Mouse (Mus musculus): Measurements from ENCODE around the gene Mnat1. TPM values are rescaled to one million over a fixed set of nuclear protein-coding genes. Genes with fewer than 3 reads are reported as not detected.
A peak's percentile ranks its signal among the peaks of the same experiment; 100 is the strongest.

Mnat1 gene
- total and polyA plus RNA-seq, 3 experiments: 39.4 to 69.0 (median 64.2) TPM

GRCm38 (mm10) chr12:73209117-73209516 is 85.6 kb downstream of the Mnat1 start:
- no peak overlapping the region for H3K4me2 ChIP-seq (ENCODE audit: insufficient read depth, low read depth, poor library complexity, severe bottlenecking)
- H3K4me1 ChIP-seq (ENCODE audit: control insufficient read depth in 1 of 2, insufficient read depth in 2 of 2): peaks cover 0 to 73% of the 10 kb centered on the region in 2 experiments; a peak in 2 of 4 replicates
- H3K4me3 ChIP-seq (replicated peaks in 1 of 3; ENCODE audit: low read depth in 2 of 3, low read length in 2 of 3, poor library complexity in 1 of 3): no peak overlapping the region
- dilution Hi-C loops (cut with MboI; ENCODE audit: extremely low pct_ligation_motif_present, extremely low pct_unique_long_range_greater_than_20kb, low sequenced_read_pairs): no loop called here
- H3K27ac ChIP-seq (ENCODE audit: insufficient read depth, low read depth): peak overlapping the region; percentile 72
- no peaks in the 10 kb centered on the region for H3K9me3 ChIP-seq (replicated peaks; ENCODE audit: low read length)
- no peaks in the 10 kb centered on the region; the same call in 1 of the 2 replicates for H3K79me2 ChIP-seq (replicated peaks; ENCODE audit: control insufficient read depth, extremely low read depth, insufficient read depth, poor library complexity, severe bottlenecking)
- TF ChIP-seq BHLHE40 (IDR thresholded peaks at IDR 0.05; ENCODE audit: low read depth, low read length): no peak
- TF ChIP-seq ZNF384 (IDR thresholded peaks at IDR 0.05; ENCODE audit: low read depth, low read length): no peak
- in situ Hi-C loops (cut with MboI; ENCODE audit: low pct_ligation_motif_present, low pct_unique_long_range_greater_than_20kb, low sequenced_read_pairs): no loop called here
- DNase-seq (ENCODE audit: extremely low read depth): no peak
- no peaks in the 10 kb centered on the region for H3K27me3 ChIP-seq (replicated peaks)
- no peak overlapping the region for H3K9ac ChIP-seq (ENCODE audit: insufficient read depth, low read depth)
- no peaks in the 10 kb centered on the region for H3K36me3 ChIP-seq (replicated peaks in 1 of 2; ENCODE audit: control insufficient read depth in 1 of 2, insufficient read depth in 1 of 2, low read length in 1 of 2)

DNA sequence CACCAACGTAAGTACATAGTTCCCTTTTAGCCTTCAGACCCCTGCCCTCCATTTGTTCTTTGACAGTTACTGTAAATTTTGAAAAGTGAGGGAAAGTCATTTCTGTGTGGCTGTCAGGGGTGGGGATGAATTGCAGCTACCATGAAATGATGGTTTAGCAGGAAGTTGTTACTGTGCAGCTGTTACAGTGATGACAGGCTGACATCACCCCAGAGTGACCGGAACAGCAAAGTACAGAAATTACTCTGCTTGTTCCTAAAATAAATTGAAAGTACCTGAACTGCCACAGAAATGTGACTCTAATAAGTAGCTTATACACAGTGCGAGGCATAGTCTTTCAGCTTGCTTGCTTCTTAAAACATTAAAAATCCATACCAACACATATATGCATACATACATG is 86.9 kb downstream of the Mnat1 start:
- H3K4me2 ChIP-seq (ENCODE audit: insufficient read depth, low read depth, poor library complexity, severe bottlenecking): peak overlapping the region; percentile 78
- in situ Hi-C loops (cut with MboI; ENCODE audit: low pct_ligation_motif_present, low pct_unique_long_range_greater_than_20kb, low sequenced_read_pairs): no loop called here
- H3K4me3 ChIP-seq (replicated peaks in 1 of 3; ENCODE audit: low read depth in 2 of 3, low read length in 2 of 3, poor library complexity in 1 of 3): no peak overlapping the region
- no peaks in the 10 kb centered on the region for H3K9me3 ChIP-seq (replicated peaks; ENCODE audit: low read length)
- dilution Hi-C loops (cut with MboI; ENCODE audit: extremely low pct_ligation_motif_present, extremely low pct_unique_long_range_greater_than_20kb, low sequenced_read_pairs): no loop called here
- H3K79me2 ChIP-seq (replicated peaks; ENCODE audit: control insufficient read depth, extremely low read depth, insufficient read depth, poor library complexity, severe bottlenecking): no peaks in the 10 kb centered on the region; the same call in 1 of the 2 replicates
- peaks cover 3% of the 10 kb centered on the region in 2 experiments for H3K36me3 ChIP-seq (replicated peaks in 1 of 2; ENCODE audit: control insufficient read depth in 1 of 2, insufficient read depth in 1 of 2, low read length in 1 of 2)
- peaks cover 0 to 67% of the 10 kb centered on the region in 2 experiments; a peak in 2 of 4 replicates for H3K4me1 ChIP-seq (ENCODE audit: control insufficient read depth in 1 of 2, insufficient read depth in 2 of 2)
- peak; percentile 85 for DNase-seq (ENCODE audit: extremely low read depth)
- peak overlapping the region; percentile 78 for H3K27ac ChIP-seq (ENCODE audit: insufficient read depth, low read depth)
- no peak overlapping the region for H3K9ac ChIP-seq (ENCODE audit: insufficient read depth, low read depth)
- no peaks in the 10 kb centered on the region for H3K27me3 ChIP-seq (replicated peaks)
- no peak for TF ChIP-seq CTCF (conservative IDR thresholded peaks at IDR 0.05 in 1 of 2, IDR thresholded peaks at IDR 0.05 in 1 of 2; ENCODE audit: low read depth in 2 of 2, low read length in 2 of 2)
- peak; percentile 96 for TF ChIP-seq BHLHE40 (IDR thresholded peaks at IDR 0.05; ENCODE audit: low read depth, low read length)
- TF ChIP-seq SIN3A (IDR thresholded peaks at IDR 0.05; ENCODE audit: low read length): peak; percentile 97
- TF ChIP-seq NRF1 (IDR thresholded peaks at IDR 0.05; ENCODE audit: low read depth, low read length): no peak
- peak; percentile 95 for TF ChIP-seq TCF12 (IDR thresholded peaks at IDR 0.05; ENCODE audit: low read depth, low read length)
- no peak for TF ChIP-seq GABPA (IDR thresholded peaks at IDR 0.05; ENCODE audit: insufficient replicate concordance, low read depth, low read length)
- 0 out of 2 replicates have a peak, but pooled peaks have one; percentile 67 for TF ChIP-seq MAZ (IDR thresholded peaks at IDR 0.05; ENCODE audit: low read depth, low read length)
- 0 out of 2 replicates have a peak, but pooled peaks have one; percentile 13 for TF ChIP-seq SMC3 (IDR thresholded peaks at IDR 0.05; ENCODE audit: low read depth, low read length)
- no peak for TF ChIP-seq PAX5 (IDR thresholded peaks at IDR 0.05; ENCODE audit: low read length)
- no peak for TF ChIP-seq E2F4 (IDR thresholded peaks at IDR 0.05; ENCODE audit: insufficient replicate concordance, low read depth, low read length)
- TF ChIP-seq TBP (conservative IDR thresholded peaks at IDR 0.05; ENCODE audit: low read depth, low read length): peak; percentile 42
- TF ChIP-seq USF2 (conservative IDR thresholded peaks at IDR 0.05; ENCODE audit: low read depth, low read length): no peak
- no peak for TF ChIP-seq ZNF384 (IDR thresholded peaks at IDR 0.05; ENCODE audit: low read depth, low read length)
- no peak for TF ChIP-seq ZMIZ1 (IDR thresholded peaks at IDR 0.05; ENCODE audit: low read depth, low read length)
- no peak for TF ChIP-seq MAX (IDR thresholded peaks at IDR 0.05; ENCODE audit: low read length)
- no peak; the same call in 1 of the 2 replicates for TF ChIP-seq RAD21 (IDR thresholded peaks at IDR 0.05; ENCODE audit: low read depth, low read length)
- peak; percentile 100 for TF ChIP-seq MEF2A (IDR thresholded peaks at IDR 0.05; ENCODE audit: borderline replicate concordance, low read depth, low read length)
- no peak for TF ChIP-seq NELFE (IDR thresholded peaks at IDR 0.05; ENCODE audit: low read depth, low read length)
- no peak for TF ChIP-seq KAT2A (IDR thresholded peaks at IDR 0.05; ENCODE audit: insufficient replicate concordance, low read length)
- peak; percentile 98 for TF ChIP-seq EP300 (IDR thresholded peaks at IDR 0.05; ENCODE audit: low read length)
- TF ChIP-seq JUN (IDR thresholded peaks at IDR 0.05; ENCODE audit: insufficient read depth, low read depth, low read length): peak; percentile 99
- TF ChIP-seq ZKSCAN1 (IDR thresholded peaks at IDR 0.05; ENCODE audit: borderline replicate concordance, low read depth, low read length): no peak
- 0 out of 2 replicates have a peak, but pooled peaks have one; percentile 28 for TF ChIP-seq MXI1 (IDR thresholded peaks at IDR 0.05; ENCODE audit: low read depth, low read length)
- peak; percentile 100 for TF ChIP-seq ETS1 (conservative IDR thresholded peaks at IDR 0.05; ENCODE audit: low read depth, low read length)
- peak; percentile 27; the same call in 1 of the 2 replicates for TF ChIP-seq POLR2A (IDR thresholded peaks at IDR 0.05; ENCODE audit: low read depth, low read length)
- no peak; the same call in 1 of the 2 replicates for TF ChIP-seq RCOR1 (conservative IDR thresholded peaks at IDR 0.05; ENCODE audit: low read depth, low read length)
- peak; percentile 99 for TF ChIP-seq JUND (conservative IDR thresholded peaks at IDR 0.05; ENCODE audit: low read depth, low read length)
- TF ChIP-seq HCFC1 (IDR thresholded peaks at IDR 0.05; ENCODE audit: low read depth, low read length): no peak
- peak; percentile 73 for TF ChIP-seq ELF1 (IDR thresholded peaks at IDR 0.05; ENCODE audit: low read depth, low read length)
- no peak for TF ChIP-seq UBTF (IDR thresholded peaks at IDR 0.05; ENCODE audit: low read depth, low read length)
- peak; percentile 82; the same call in 1 of the 2 replicates for TF ChIP-seq MYC (IDR thresholded peaks at IDR 0.05; ENCODE audit: low read depth, low read length)
- no peak for TF ChIP-seq USF1 (IDR thresholded peaks at IDR 0.05; ENCODE audit: low read depth, low read length)
- TF ChIP-seq CHD2 (IDR thresholded peaks at IDR 0.05; ENCODE audit: low read length): peak; percentile 85; the same call in 1 of the 2 replicates
